Comparison of ENCODE assay signal across 8 mouse cellular contexts in genomic region chr8:123948942-123949685, GRCm38 (mm10). TPM values are rescaled to one million over a fixed set of nuclear protein-coding genes. Genes with fewer than 3 reads are reported as not detected.
A peak's percentile ranks its signal among the peaks of the same experiment; 100 is the strongest.
DNase-seq lines count a peak whose midpoint lies in the region; ATAC-seq lines count a peak whose summit lies in the region.

Gene Nup133, minus strand, starts transcription at chr8:123949265.

- intact Hi-C loops in gastrocnemius, postnatal 14 days (cut with DNase I; ENCODE audit: low total_unique reads) = no loop called here
- intact Hi-C loops in left cerebral cortex, postnatal 10 days (cut with DNase I) = no loop called here

- peak; percentile 99 to 100 for DNase-seq in adrenal gland, adult (ENCODE audit: inconsistent age in 2 of 2, low spot score in 1 of 2)
- peak; percentile 99 for DNase-seq in embryo, embryonic 10.5 days (ENCODE audit: low spot score)
- peak; percentile 99 for DNase-seq in gastrocnemius, postnatal 14 days
- peak; percentile 100 for DNase-seq in left cerebral cortex, postnatal 10 days (ENCODE audit: extremely low spot score in 1 of 2, low spot score in 2 of 2)
- peak; percentile 99 for DNase-seq in right cerebral cortex, postnatal 25 days
- DNase-seq in urinary bladder, postnatal 4 days (ENCODE audit: low spot score in 2 of 2) = peak; percentile 98 to 100

- ATAC-seq in inflammation-experienced regulatory T-cells, adult 6 months = peak; percentile 87
- peak; percentile 83 for ATAC-seq in megakaryocyte-erythroid progenitor cell, adult 5-6 weeks (replicated peaks; ENCODE audit: low FRiP score, low TSS enrichment, poor library complexity, severe bottlenecking)

RNA-seq across cellular contexts. Expression of gene Nup133, which starts in this region (rescaled TPM):
- 1 to 10 TPM; 9.8 to 9.9 TPM for total RNA-seq in gastrocnemius, postnatal 14 days (2021)
- polyA plus RNA-seq in inflammation-experienced regulatory T-cells, adult 6 months (2017; shearing (Covaris generic)) = 10 to 100 TPM in 1 of 3 experiments, 1 to 10 TPM in 2; 7.2 to 10.5 (median 8.2) TPM
- total RNA-seq in left cerebral cortex, postnatal 10 days (2021) = 10 to 100 TPM; 24.8 to 25.4 TPM
- total RNA-seq in megakaryocyte-erythroid progenitor cell, adult 5-6 weeks (2014; fragmentation: Nextera tagmentation) = 37.6 and 47.2 TPM in 2 replicates
- total RNA-seq in megakaryocyte-erythroid progenitor cell, adult 5-6 weeks (2017) = 35.7 and 36.3 TPM in 2 replicates

Comparison
In these comparisons a context has a peak if more than half of its experiments do, and no peak if none do; other contexts are left out.
1. Peak in every context shown above with its lines: DNase-seq and ATAC-seq.